Mouse (Mus musculus): Measurements from ENCODE around the gene Gp5.

Gene Gp5

GRCm38 (mm10) chr16:30278406-30278805, 32.2 kb downstream of the Gp5 start:
- DNase-seq (ENCODE audit: low spot score): no peak

DNA sequence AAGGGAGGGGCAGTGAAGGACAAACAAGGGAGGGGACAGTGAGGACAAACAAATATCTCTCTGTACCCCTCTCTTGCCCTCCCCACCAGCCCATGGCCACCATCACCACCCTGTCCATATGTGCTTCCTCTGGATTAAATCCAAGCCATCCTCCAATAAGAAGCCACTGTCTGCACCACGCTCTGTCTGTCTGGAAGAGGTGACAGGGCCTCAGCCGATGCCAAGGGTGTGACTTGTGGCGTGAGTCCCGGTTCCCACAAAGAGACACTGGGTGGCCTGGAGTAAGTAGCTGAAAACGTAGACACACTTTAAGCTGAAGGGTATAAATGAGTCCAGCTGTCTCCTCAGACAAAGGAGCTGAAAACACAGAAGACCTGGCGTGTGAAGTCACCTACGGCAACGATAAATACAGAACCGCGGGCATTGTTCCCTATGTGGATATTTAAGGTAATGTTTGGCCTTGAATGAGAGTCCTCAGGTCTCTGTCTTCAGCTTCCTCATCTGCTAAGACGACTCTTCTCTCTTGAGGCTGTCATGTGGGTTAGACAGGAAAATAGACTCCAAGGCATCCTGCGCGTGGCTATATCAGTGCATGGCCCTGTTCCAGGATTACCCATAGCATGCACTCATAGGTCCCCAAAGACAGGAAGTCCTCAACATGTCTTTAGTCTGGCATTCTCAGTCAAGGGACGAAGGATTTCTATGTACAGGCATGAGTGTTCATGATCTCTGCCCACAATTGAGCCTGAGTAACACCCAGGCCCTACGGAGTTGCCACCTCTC, 34.8 kb downstream of the Gp5 start:
- no peak for DNase-seq (ENCODE audit: low spot score)

GRCm38 (mm10) chr16:30273065-30273464, 37.5 kb downstream of the Gp5 start:
- DNase-seq (ENCODE audit: low spot score): no peak

- DNase-seq (ENCODE audit: low spot score): no peak
Measured at GRCm38 (mm10) chr16:30271941-30272595, 38.5 kb downstream of the Gp5 start.

GRCm38 (mm10) chr16:30271223-30271761, 39.3 kb downstream of the Gp5 start:
- no peak for DNase-seq (ENCODE audit: low spot score)

DNA sequence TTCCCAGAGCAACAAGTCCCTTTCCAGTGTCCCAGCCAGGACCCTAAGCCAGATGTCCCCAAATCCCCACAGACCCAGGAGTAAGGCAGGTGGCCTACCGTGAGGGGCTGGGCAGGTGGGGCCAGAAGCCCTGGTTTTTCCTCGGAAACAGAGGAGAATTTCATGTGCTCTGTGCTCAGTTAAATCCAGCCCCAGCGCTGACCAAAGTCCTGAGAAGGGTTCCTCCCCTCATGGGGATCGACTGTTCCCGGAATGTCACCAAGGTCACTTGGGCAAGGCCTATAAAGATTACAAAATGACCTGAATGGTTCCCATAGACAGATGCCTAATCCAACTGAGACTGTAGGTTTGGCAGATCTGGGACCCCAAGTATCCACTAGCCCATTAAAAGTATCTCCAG, 43.2 kb downstream of the Gp5 start, which contains the start of gene Cpn2:
Gene Cpn2 (minus strand): TSS at position 141 of the 400 bp plus-strand sequence.
- no peak for DNase-seq (ENCODE audit: low spot score)

DNA sequence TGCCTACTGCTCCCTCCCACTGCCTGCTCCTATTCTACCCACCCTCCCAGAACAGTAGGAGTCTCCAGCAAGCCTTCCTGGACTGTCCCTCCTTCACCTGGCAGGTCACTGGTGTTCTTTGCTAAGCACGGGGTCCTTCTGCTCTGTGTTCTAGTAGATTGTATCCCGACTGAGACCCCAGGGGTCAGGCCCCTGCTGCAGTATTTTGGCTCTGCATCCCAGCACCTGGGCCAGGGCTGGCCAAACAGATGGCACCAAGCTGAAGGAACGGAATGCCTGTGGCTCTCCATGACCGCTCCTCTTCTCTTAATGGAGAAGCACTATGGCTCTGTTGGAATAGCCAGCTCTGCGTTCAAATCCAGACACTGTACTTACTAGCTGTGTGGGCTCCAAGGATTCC, 44.0 kb downstream of the Gp5 start:
- no peak for DNase-seq (ENCODE audit: low spot score)

DNA sequence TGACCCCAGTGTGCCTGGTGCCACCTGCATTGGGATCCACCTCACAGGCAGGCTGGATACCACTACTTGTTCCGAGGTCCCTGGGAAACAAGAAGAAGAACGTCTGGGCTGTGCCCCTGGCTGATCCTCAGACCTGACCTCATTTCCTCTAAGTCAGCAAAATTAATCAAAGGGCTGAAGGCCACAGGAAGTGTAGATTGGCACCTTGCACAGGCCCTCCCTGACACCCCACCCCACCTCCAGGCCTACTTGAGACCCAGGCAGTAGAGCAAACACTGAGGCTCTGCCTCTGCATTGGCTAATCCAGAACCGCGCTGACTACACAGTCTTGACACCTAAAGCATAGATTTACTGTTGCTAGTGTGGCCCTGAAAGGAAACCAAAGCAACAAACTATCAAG, 45.0 kb downstream of the Gp5 start:
- DNase-seq (ENCODE audit: low spot score): no peak

DNA sequence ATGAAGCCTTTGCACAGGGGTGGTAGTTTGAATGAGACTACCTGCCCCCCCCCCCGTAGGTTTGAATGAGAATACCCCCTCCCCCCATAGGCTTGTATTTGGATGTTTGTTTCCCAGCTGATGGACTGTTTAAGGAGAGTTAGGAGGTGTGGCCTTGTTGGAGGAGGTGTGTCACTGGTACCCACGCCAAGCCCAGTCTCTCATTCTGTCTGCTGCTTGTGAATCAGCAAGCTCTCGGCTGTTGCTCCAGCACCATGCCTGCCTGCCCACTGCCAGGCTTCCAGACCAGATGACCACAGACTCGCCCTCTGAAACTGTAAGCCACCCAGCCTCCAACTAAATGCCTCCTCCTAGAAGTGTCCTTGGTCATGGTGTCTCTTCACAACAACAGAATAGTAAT, 47.4 kb downstream of the Gp5 start:
- no peak for DNase-seq (ENCODE audit: low spot score)

- DNase-seq (ENCODE audit: low spot score): peak; percentile 88
Measured at GRCm38 (mm10) chr16:30262664-30263063, 47.9 kb downstream of the Gp5 start.

DNA sequence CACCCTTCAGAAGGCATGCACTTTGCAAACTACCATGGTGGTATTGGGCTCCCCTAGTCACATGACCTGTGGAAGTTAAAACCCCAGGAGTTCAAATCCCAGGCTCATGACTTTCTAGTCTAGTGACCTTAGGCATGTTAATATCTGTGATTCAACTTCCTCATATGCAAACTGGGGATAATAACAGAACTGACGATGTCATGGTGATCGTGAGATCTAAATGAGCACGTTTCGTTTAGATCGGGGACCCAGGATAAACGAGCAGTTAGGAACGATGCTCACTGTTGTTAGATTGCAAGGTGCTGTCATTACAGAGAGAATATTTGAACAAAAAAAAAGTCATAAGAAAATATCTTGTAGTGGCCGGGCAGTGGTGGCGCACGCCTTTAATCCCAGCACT, 48.4 kb downstream of the Gp5 start:
- DNase-seq (ENCODE audit: low spot score): no peak

DNA sequence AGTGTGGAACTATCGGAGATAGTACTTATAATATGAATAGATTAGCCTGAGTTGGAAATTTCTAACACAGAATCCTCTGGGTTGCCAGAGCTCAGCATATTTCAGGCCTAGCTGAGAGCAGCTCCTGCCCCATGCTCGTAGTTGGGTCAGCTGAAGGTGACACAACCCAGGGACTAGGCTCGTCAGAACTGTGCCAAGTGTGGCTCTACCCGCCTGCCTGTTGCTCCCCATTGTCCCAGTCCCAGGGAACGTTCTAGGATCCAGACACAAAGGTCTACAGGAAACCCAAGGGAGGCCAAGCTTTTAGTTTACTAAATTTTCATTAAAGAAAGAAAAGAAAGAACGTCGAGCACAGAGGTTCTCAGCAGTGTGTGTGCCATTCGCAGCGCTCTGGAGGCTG, 49.2 kb downstream of the Gp5 start:
- DNase-seq (ENCODE audit: low spot score): no peak

- no peak for DNase-seq (ENCODE audit: low spot score)
Measured at GRCm38 (mm10) chr16:30260012-30260635, 50.5 kb downstream of the Gp5 start.

- no peak for DNase-seq (ENCODE audit: low spot score)
Measured at GRCm38 (mm10) chr16:30259444-30259843, 51.1 kb downstream of the Gp5 start.

- DNase-seq (ENCODE audit: low spot score): no peak
Measured at GRCm38 (mm10) chr16:30258441-30258840, 52.1 kb downstream of the Gp5 start.

GRCm38 (mm10) chr16:30257718-30258117, 52.9 kb downstream of the Gp5 start:
- peak; percentile 58 for DNase-seq (ENCODE audit: low spot score)
